Mouse (Mus musculus) left cerebral cortex, postnatal 14 days (tissue): Measurements from ENCODE around the gene Grik2. TPM values are rescaled to one million over a fixed set of nuclear protein-coding genes. Genes with fewer than 3 reads are reported as not detected.
A peak's percentile ranks its signal among the peaks of the same experiment; 100 is the strongest.
"Not testable (repeated sequence)": the region's sequence is repeated elsewhere in the genome, so short reads cannot be mapped to it uniquely, and the experiment has no call there.

Source experiments
- DNase-seq, 2 experiments: peaks; one replicate each; pipeline ENCODE4 v3.0.0; 2021 to 2022; ENCODE audit warnings: low spot score in 2 of 2, mixed read lengths in 1 of 2
- intact Hi-C: fragments of 180-260 bp; cut with DNase I; formaldehyde crosslinking; loops from one replicate; pipeline ENCODE4 v1.15.1; 2025
- total RNA-seq, 2 experiments: library from RNA; stranded (reverse); gene quantifications; 2 replicates each; pipeline ENCODE4 v1.2.3; 2021

Grik2 gene
- total RNA-seq, 2 experiments from 2014 or later, result 66.4 to 69.7 TPM

- peak; percentile 7 to 8 for DNase-seq
- intact Hi-C loops, result no loop called here
These were observed 352.3 kb downstream of the Grik2 start for GRCm38 (mm10) chr10:49436301-49436700.

GRCm38 (mm10) chr10:49432825-49433224, 355.7 kb downstream of the Grik2 start:
- intact Hi-C loops, result no loop called here
- DNase-seq, result no peak

DNA sequence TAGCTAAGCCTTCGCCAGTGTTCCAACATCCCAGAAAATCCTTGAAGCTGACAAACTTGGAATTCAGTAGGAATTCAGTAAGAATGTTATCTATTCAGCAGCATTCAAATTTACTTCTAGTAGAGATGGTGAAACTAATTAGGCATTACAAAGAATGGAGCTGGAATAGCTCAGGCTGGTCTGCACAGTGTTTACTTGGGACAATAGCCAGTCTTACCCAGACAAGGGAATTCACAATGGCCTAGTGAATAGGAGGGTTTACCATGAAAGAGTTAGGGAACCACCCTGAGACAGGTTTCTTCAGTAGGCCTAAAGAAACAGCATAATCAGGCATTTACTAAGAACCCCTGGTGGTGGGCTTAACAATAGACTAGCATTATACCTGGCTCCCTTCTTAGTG, 371.4 kb downstream of the Grik2 start:
- intact Hi-C loops, DNase-seq: not testable (repeated sequence)

- DNase-seq, result no peak
- intact Hi-C loops, result no loop called here
These were observed 405.6 kb downstream of the Grik2 start for GRCm38 (mm10) chr10:49382996-49383395.

- intact Hi-C loops, result no loop called here
- DNase-seq, result no peak
These were observed 406.7 kb downstream of the Grik2 start for GRCm38 (mm10) chr10:49381852-49382251.

GRCm38 (mm10) chr10:49368601-49369000, 420.0 kb downstream of the Grik2 start:
- intact Hi-C loops, result no loop called here
- DNase-seq, result no peak

- intact Hi-C loops, result no loop called here
- no peak for DNase-seq
These were observed 423.3 kb downstream of the Grik2 start for GRCm38 (mm10) chr10:49365262-49365661.

- no peak for DNase-seq
- intact Hi-C loops, result no loop called here
These were observed 466.2 kb downstream of the Grik2 start for GRCm38 (mm10) chr10:49322413-49322812.

- intact Hi-C loops, result no loop called here
- DNase-seq, result no peak
These were observed 468.7 kb downstream of the Grik2 start for GRCm38 (mm10) chr10:49319880-49320279.

- intact Hi-C loops, result no loop called here
These were observed 532.2 kb downstream of the Grik2 start for GRCm38 (mm10) chr10:49256247-49256939.

GRCm38 (mm10) chr10:49237356-49237755, 551.2 kb downstream of the Grik2 start:
- intact Hi-C loops, DNase-seq: not testable (repeated sequence)

More at GRCm38 (mm10) chr10:49256247-49256939, 532.2 kb downstream of the Grik2 start:
- peak in 1 of 2 experiments; percentile 4 for DNase-seq

DNA sequence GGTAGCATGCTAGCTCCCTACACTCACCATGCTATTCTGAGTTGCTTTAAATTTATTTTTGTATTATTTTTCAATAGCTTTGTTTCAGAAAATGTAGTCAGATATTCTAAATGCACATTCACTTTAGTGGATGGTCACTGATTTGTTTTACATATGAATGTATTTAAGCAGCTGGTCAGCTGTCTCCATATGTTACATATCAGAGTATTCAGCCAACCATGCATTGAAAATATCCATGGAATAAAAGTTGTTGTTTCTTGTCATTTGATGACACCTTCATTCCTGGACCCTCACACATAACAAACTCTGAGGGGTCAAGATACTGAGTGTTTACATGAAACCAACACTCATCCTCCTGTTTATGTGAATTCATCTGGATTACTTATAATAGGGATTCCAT, 551.7 kb downstream of the Grik2 start:
- DNase-seq, intact Hi-C loops: not testable (repeated sequence)

- intact Hi-C loops, result no loop called here
These were observed 568.5 kb downstream of the Grik2 start for GRCm38 (mm10) chr10:49220096-49220495.

GRCm38 (mm10) chr10:49219631-49220030, 568.9 kb downstream of the Grik2 start:
- no peak for DNase-seq
- intact Hi-C loops, result no loop called here

More at GRCm38 (mm10) chr10:49220096-49220495, 568.5 kb downstream of the Grik2 start:
- no peak for DNase-seq

DNA sequence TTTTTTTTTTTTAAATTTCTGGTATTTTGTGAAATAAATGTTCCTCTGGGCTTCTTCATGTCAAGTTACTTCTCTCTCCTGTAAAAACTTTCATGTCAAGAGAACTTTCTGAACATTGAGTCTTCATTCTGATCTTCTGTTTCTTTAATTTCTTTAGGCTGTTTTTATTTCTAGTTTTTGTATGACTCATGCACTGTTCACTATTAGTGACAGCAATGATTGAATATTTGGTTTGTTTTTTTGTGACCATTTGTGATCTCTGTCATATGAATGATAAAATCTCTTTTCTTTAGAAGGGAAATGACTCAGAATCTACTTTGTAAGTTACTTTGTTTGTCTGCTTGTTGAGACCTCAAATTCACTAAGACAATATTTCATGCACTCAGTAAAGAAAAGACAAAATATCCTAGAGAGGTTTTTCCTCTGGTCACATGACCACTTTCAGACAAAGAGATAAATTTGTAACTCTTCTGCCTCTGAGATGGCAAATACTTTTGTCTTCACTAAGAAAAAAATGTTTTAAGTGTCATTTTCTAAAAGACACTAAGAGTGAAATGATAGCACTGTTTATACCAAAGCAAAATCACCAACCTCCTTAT, 596.7 kb downstream of the Grik2 start:
- DNase-seq, result no peak
- intact Hi-C loops, result no loop called here

- no peak for DNase-seq
- intact Hi-C loops, result no loop called here
These were observed 597.3 kb downstream of the Grik2 start for GRCm38 (mm10) chr10:49191291-49191690.

- intact Hi-C loops, result no loop called here
- no peak for DNase-seq
These were observed 634.4 kb downstream of the Grik2 start for GRCm38 (mm10) chr10:49154134-49154533.

DNA sequence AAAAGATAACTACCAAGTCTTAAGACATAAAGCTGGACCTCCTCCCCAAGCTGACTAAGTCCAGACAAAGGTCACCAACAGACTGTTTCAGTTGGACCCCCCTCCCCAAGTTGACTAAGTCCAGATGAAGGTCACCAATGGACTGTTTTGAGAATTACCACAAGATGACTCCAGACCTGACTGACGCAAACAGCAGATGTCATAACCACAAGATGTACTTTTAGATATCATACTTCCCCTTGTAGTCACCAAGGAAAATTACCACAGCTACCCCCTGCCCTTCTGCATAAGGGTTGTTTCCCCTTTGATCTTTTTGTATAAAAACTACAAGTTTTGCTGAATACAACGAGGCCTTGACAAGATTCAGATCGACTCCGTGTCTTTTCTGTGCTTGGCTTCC, 637.1 kb downstream of the Grik2 start:
- DNase-seq, intact Hi-C loops: not testable (repeated sequence)

DNA sequence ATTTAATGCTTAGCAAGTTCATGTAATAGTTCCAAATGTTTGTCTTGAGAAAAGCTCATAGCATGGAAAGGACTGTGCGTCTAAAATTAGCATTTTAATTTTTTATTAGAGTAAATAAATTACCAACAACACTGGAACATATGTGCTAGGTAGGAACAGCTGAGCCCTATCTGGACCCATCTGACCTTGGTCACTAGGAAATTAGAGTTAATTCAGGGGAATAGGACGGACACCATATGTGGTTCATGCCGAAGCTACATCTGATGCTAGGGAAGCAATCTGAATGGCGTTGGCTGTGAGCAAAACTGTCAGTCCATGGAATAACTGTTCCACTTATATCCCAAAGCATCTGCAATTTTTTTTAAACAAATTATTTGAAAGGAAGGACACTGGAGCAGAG, 638.9 kb downstream of the Grik2 start:
- intact Hi-C loops, result no loop called here

DNA sequence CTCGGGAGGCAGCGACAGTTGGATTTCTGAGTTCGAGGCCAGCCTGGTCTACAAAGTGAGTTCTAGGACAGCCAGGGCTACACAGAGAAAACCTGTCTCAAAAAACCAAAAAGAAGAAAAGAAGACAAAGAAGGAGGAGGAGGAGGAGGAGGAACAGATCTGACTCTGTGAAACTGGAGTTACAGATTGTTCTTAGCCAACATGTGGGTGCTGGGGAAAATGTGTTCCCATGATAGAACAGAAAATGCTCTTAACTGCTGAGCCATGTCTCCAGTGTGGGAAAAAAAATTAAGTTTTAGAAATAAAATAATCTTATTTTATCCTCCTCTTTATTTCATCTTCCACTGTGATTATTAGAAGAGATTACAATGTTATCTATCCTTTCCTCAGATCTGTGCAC, 645.9 kb downstream of the Grik2 start:
- DNase-seq, result no peak
- intact Hi-C loops, result no loop called here

More for the DNA sequence above, 638.9 kb downstream of the Grik2 start:
- DNase-seq, result no peak

GRCm38 (mm10) chr10:49136816-49137215, 651.8 kb downstream of the Grik2 start:
- DNase-seq, result no peak
- intact Hi-C loops, result no loop called here
